ENCODE assay signal across 18 mouse cellular contexts in genomic region chr5:31610376-31611086, GRCm38 (mm10). TPM values are rescaled to one million over a fixed set of nuclear protein-coding genes. Genes with fewer than 3 reads are reported as not detected.
DNase-seq lines count a peak whose midpoint lies in the region; ATAC-seq lines count a peak whose summit lies in the region.
"Had no signal": no experiment of that assay in that cellular context is flagged by ENCODE, and none has a peak within 500 bp of the region (broad histone marks: within the 10 kb centered on the region; RNA-seq: fewer than 3 reads in every experiment).

No protein-coding gene starts in this region.

- H3K27ac ChIP-seq in heart, embryonic 13.5 days (replicated peaks), result peak overlapping the region; percentile 42; the same call in 1 of the 2 replicates
- H3K27ac ChIP-seq: forebrain, embryonic 15.5 days; hindbrain, embryonic 13.5 days; neural tube, embryonic 12.5 days had no signal

- no peaks in the 10 kb centered on the region for H3K27me3 ChIP-seq in heart, embryonic 13.5 days (replicated peaks)
- H3K27me3 ChIP-seq: forebrain, embryonic 15.5 days; hindbrain, embryonic 13.5 days; neural tube, embryonic 12.5 days had no signal

- H3K36me3 ChIP-seq in heart, embryonic 13.5 days, result peaks cover 3% of the 10 kb centered on the region; the same call in 1 of the 2 replicates
- H3K36me3 ChIP-seq: forebrain, embryonic 15.5 days; hindbrain, embryonic 13.5 days; neural tube, embryonic 12.5 days had no signal

- 0 out of 2 replicates have a peak overlapping the region, but pooled peaks have one; percentile 19 for H3K9ac ChIP-seq in heart, embryonic 13.5 days
- H3K9ac ChIP-seq: forebrain, embryonic 15.5 days; hindbrain, embryonic 13.5 days; lung, embryonic 14.5 days; neural tube, embryonic 12.5 days had no signal

- DNase-seq in heart, adult 18-20 months, result no peak
- DNase-seq in testis, postnatal 14 days (ENCODE audit: low spot score), result peak; percentile 16
- no peak for DNase-seq in testis, postnatal 10 days (ENCODE audit: low spot score)
- peak; percentile 51 for DNase-seq in lung, postnatal 25 days (ENCODE audit: low spot score)
- DNase-seq in cerebellum, postnatal 14 days, result no peak
- no peak for DNase-seq in gastrocnemius, adult 18-20 months (ENCODE audit: low spot score)
- DNase-seq: adrenal gland, adult 2 months; cerebellum, adult 11 months; cerebellum, postnatal 25 days; liver; lung, embryonic 14.5 days; right cerebral cortex, postnatal 14 days; thymus, adult 18-20 months had no signal

- no peaks in the 10 kb centered on the region for H3K9me3 ChIP-seq in heart, embryonic 13.5 days
- H3K9me3 ChIP-seq: forebrain, embryonic 15.5 days; hindbrain, embryonic 13.5 days; neural tube, embryonic 12.5 days had no signal

- ATAC-seq in heart, embryonic 13.5 days (ENCODE audit: extremely low read depth, insufficient number of reproducible peaks, low FRiP score, low TSS enrichment), result no peak
- ATAC-seq in erythroid progenitor cell, adult 5-6 weeks (replicated peaks; ENCODE audit: low FRiP score, poor library complexity, severe bottlenecking), result no peak
- ATAC-seq: forebrain, embryonic 15.5 days had no signal

- H3K4me2 ChIP-seq in heart, embryonic 13.5 days, result no peak overlapping the region
- H3K4me2 ChIP-seq: forebrain, embryonic 15.5 days; hindbrain, embryonic 13.5 days; lung, embryonic 14.5 days; neural tube, embryonic 12.5 days had no signal

- no peak overlapping the region for H3K4me3 ChIP-seq in heart, embryonic 13.5 days
- H3K4me3 ChIP-seq: forebrain, embryonic 15.5 days; hindbrain, embryonic 13.5 days; neural tube, embryonic 12.5 days had no signal

- 48% methylated on average over 13 of the region's 13 CpGs for WGBS in heart, embryonic 13.5 days

- peaks cover 23% of the 10 kb centered on the region for H3K4me1 ChIP-seq in heart, embryonic 13.5 days

RNA-seq across cellular contexts. Expression of gene Mrpl33, which starts 13.8 kb away (rescaled TPM):
- polyA plus RNA-seq in heart, embryonic 13.5 days (2015; fragmentation: Nextera tagmentation; extraction: Ambion mirVana), result 381 and 421 TPM in 2 replicates
- 100 to 1,000 TPM; 322 to 333 TPM for total RNA-seq in heart, adult 18-20 months (2021)
- total RNA-seq in erythroid progenitor cell, adult 5-6 weeks (2015; ENCODE audit: low replicate concordance), result 109 and 117 TPM in 2 replicates
- 34.1 and 76.0 TPM in 2 replicates for total RNA-seq in erythroid progenitor cell, adult 5-6 weeks (2017; ENCODE audit: low replicate concordance)
- 100 to 1,000 TPM; 269 to 270 TPM for total RNA-seq in gastrocnemius, adult 18-20 months (2021)

Comparison
In these comparisons a context has a peak if more than half of its experiments do, and no peak if none do; other contexts are left out.
1. DNase-seq: peak in testis, postnatal 14 days (single experiment) and lung, postnatal 25 days (single experiment); none in heart, adult 18-20 months (0 of 2), testis, postnatal 10 days (single experiment), cerebellum, postnatal 14 days (0 of 2) and gastrocnemius, adult 18-20 months (single experiment).